Mouse (Mus musculus): ENCODE data around the gene Magi2.

The Magi2 gene

GRCm38 (mm10) chr5:20362154-20362553, 1135.3 kb downstream of the Magi2 start:
- no peak for DNase-seq (ENCODE audit: low spot score)

DNA sequence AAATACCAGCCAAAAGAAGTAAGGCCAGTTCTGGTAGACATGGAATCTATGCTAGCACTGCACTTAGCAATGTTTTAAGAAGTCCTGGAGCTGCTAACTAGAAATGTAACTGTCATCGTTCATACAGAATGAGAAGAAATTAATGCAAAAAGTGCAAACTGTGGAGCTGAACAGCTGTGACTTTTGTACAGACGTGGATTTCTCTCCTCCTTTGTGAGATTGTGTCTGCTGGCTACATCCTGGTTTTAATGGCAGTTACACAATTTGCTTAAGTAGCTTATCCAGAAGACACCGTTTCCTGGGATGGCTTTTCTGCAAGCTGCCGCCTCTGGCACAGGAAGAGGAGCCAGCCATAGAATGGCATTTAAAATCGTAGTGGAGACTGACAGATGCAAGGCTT, 1136.4 kb downstream of the Magi2 start:
- no peak for DNase-seq (ENCODE audit: low spot score)

- no peak for DNase-seq (ENCODE audit: low spot score)
Measured at GRCm38 (mm10) chr5:20373586-20373985, 1146.8 kb downstream of the Magi2 start.

DNA sequence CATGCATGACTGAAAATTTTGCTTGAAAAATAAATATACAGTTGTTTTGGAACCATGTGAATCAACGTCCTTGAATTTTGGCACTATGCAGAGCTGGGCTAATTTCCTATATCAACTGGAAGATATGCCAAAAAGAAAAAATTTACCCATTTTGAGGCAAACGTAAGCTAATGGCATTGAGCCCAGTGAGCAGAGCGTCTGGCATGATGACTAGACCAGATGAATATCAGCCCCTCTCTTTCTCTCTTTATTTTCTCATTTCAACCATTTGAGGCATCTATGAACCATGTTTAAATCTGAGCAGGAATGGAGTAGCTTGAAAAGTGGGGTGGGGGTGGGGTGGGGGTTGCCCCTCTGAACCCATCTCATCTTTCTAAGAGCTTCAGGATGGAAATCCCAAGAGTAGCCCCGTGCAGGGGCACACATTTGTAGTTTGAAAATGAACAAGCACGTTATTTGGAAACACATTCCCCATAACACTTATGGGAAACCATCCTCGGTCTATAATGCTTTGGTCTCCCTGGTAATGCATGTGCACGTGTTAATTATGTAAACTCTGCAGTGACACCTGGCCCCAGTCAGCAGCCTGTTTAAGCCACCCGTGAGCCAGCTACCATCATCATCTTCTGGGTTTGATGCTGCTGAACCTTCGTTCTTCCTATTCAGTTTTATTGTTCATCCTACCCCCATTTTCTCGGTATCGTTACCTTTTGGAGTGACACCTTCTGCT, 1151.4 kb downstream of the Magi2 start:
- no peak for DNase-seq (ENCODE audit: low spot score)

- DNase-seq (ENCODE audit: low spot score), result no peak
Measured at GRCm38 (mm10) chr5:20404533-20404932, 1177.7 kb downstream of the Magi2 start.

DNA sequence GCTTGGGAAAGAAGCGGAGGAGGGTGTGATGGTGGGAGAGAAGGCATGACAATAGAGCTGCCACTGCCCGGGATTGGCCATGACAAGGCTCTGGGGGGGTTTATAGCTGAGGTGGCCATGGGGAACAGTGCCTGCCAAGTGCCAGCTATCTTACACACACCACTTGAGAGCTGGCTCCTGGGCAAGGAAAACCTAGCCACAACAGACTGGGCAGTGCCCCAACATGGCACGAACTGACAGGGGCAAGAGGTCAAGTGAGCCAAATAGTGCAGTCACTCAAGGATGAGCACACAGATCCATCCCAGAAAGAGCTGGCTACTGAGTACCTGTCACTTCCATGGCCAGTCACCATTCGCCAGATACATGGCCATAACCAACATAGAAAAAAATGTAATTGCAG, 1179.8 kb downstream of the Magi2 start:
- DNase-seq (ENCODE audit: low spot score), result no peak

DNA sequence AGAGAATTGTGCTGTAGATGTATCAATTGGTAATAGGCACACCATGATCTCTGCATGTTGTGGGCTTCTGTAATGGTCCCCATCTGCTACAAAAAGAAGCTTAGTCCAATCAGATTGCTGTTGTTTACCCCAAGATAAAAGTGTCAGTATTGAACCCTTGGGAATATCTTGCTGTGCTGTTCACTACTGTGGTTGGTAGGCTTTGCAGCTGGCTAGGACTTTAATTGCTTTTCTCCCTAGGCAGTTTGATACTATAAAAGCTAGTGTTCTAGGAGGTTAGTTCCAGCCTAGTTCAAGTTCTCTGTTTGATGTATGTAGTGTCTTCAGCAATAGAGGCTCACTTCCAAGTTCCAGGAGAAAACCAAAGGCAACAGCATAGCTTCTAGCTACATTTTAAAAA, 1188.5 kb downstream of the Magi2 start:
- no peak for DNase-seq (ENCODE audit: low spot score)

DNA sequence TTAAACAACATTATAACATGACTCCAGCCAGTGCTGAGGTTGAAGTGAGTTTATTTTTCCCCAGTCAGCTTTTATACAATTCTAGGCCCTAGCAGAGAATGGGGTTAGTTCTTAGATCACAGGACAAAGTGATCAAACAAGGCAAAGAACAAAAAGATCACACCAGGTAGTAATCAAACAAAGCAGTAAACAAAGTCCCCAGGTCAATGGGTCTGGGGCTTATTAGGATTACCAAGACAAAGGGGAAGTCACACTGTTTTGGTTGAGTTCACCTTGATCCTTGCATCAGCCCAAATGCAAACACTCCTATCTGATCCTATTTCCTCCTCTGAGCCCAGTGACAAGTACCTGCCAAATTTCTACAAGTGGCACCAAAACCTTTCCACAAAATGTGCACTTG, 1190.5 kb downstream of the Magi2 start:
- no peak for DNase-seq (ENCODE audit: low spot score)

GRCm38 (mm10) chr5:20432148-20432813, 1205.4 kb downstream of the Magi2 start:
- DNase-seq (ENCODE audit: low spot score), result no peak

DNA sequence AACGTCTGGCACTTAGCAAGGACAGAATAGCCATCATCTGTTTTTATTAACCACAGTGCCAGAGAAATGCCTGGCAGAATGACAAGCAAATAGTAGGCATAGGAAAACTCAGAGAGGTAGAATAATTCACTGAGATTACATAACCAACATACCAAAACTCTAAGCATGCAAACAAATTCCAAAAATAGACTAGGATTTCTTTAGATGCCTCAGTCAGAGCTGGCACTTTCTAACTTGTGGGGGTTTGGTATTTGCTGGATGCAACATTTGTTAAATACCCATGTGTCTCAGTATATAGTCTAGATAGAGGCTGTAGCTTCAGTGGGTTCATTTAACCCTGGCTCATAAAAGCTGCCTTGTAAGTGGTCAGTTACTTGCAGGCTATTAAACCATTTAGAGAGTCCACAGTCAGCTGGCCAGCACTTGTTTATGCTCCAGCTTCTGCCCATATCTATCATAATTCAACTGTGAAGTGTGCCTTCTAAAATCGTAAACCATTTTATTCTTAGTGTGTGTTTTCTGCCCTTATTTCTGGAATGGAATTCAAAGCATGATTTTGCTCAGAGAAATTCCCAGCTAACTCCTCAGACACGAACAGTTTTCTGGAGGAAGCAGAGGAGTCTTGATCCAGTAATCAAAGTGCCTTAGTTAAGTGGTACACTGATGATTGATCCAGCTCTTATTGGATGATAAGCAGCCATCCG, 1219.8 kb downstream of the Magi2 start:
- no peak for DNase-seq (ENCODE audit: low spot score)

DNA sequence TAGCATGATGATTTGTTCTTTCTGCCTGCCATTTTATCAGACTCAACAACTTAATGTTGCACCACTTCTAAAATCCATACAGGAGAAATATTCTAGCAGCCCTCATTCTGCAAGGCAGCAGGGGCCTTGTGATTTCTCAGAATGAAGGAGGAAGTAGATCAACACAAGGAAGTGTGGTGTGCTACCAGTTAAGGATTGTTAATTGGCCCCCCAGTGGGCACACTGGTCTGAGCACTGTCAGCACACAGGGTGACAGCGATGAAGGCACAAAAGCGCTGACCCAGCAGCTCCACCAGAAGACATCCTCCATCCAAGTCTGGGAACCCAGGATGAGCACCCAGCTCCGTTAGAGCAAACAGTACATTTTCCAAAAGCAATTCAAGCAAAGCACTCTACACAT, 1229.3 kb downstream of the Magi2 start:
- no peak for DNase-seq (ENCODE audit: low spot score)

DNA sequence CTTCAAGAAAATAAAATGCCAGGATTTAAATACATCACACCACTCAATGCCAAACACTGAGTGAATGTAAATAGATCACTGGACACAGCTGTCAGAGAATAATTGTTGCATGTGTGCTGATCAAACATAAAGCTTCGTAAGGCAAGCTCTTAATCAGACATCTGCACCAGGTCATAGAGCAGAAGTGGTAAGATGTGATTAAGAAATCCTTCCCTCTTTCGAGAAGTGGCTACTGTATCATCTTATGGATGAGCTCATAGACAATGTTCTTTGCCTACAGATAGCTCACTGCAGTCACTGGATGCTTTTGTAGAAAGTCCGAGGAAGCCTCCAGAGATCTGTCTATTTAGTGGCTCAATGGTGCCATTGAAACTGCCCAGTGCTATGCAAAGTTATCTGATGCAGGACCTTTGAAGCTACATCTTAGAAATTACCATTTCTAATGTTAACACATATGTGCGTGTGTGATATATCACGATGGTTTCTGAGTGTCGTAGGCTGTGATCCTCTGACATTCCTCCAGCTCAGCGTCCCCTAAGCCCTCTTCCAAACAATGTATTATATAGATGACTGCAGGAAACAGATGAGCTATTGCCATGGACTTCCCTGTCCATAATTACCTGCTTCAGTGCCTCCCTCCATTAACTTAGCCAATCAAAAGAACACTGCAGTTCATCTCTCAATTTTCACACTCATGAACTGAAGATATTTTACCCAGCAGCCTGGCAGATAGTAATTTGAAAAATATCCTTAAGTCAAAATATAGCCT, 1231.1 kb downstream of the Magi2 start:
- no peak for DNase-seq (ENCODE audit: low spot score)

- DNase-seq (ENCODE audit: low spot score), result no peak
Measured at GRCm38 (mm10) chr5:20461709-20462108, 1234.9 kb downstream of the Magi2 start.

GRCm38 (mm10) chr5:20462376-20462775, 1235.5 kb downstream of the Magi2 start:
- DNase-seq (ENCODE audit: low spot score), result no peak

DNA sequence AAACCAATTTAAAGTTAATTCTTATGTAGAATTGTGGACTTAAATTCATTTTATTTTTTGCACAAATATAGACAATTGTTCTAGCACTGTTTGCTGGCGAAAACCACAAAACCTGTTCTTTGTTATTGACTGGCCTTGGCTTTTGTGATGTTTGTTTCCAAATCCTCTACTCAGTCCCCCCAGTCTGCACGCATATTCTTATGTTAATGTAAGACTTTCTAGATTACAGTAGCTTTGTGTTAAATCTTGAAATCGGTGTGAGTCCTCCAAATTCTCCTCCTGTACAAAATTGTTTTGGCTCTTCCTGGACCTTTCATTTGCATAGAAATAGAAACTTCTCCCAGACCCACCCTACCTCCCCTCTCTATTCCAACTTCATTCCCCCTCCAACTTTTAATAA, 1242.9 kb downstream of the Magi2 start:
- no peak for DNase-seq (ENCODE audit: low spot score)

DNA sequence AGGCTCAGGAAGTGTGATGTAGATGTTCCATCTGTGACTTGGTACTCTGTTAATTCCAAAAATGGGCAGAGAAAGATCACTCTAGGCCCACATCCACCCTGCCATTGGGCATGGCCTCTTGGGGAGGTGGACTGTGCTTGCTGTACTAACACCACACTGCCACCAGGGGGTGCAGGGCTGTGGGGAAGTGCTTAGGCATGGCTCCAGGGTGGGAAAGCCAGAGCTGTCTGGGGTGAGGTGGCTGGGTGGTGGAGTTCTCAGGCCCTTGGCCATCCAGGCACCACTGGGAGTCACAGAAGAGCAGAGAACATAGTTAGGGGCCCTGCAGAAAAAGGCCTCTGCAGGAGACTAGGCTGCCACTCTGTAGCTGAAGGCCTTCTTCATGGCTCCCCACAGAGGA, 1243.6 kb downstream of the Magi2 start:
- peak; percentile 1 for DNase-seq (ENCODE audit: low spot score)

DNA sequence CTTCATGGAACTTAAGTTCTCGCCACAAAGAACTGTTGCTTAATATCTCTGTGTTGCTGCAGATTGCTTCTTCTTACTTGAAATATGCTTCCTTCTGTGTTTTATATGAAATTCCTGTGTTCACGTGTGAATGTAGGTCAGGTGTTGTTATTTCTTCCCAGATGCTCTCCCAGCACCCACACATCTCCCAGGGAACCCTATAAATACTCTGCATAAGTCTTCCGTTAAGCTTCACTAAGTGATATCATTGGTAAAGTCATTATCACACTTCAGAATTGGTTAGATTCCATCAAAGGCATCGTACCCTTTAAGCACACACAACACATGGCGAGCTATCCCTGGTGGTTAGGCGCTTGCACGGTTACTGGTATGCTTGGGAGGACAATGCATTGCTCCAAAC, 1257.7 kb downstream of the Magi2 start:
- DNase-seq (ENCODE audit: low spot score), result no peak

DNA sequence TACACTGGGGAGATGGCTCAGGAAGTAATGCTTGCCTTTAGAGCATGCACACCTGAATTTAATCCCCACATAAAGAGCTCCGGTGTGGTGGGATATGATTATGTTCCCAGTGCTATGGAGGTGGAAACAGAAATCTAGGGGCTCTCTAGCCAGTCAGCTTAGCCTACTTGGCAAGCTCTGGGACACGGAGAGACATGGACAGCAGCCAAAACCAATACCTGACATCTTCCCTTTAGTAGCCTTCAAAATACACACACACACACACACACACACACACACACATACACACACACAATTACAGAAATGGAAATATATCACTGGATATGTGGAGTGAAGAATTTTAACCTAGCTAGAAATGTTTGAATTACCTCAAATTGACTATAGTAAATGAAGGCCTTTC, 1265.1 kb downstream of the Magi2 start:
- no peak for DNase-seq (ENCODE audit: low spot score)

DNA sequence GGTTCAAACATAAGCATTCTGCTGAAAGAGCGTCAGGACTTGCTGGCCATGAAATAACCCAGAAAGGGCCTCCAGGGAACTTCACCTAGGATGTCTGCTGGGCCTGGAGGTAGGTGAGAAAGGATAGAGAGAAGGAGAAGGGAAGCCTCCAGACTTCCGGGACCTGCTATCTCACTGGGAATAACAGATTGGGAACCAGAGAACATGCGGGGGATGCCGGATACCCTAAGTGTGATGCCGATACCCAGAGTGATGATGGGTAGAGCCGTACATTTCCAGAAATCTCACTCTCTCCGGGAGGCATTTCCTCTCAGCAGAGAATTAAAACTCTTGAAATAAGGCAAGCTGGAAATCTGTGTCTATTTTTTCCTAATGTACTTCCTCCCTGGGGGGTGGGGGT, 1265.8 kb downstream of the Magi2 start:
- DNase-seq (ENCODE audit: low spot score), result no peak

- no peak for DNase-seq (ENCODE audit: low spot score)
Measured at GRCm38 (mm10) chr5:20494010-20494409, 1267.2 kb downstream of the Magi2 start.

DNA sequence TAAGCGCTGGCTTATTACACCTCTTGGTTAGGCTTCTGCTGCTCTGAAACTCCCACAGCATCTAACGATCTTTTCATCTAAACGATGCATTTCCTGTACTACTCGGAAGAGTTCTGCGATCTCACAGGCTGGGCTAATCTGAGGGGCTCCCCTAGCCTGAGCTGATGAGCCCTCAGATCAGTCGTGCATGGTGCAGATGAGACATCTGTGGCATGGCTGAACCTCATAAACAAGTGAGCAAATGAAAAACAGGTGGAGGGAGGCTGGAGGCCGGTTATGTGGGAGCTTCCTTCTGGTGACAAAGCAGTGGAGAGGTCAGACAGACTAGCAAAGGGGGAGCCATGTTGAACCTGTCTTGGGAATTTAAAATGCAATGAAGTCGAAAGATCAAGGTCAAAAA, 1270.1 kb downstream of the Magi2 start:
- no peak for DNase-seq (ENCODE audit: low spot score)

GRCm38 (mm10) chr5:20499031-20499600, 1272.3 kb downstream of the Magi2 start:
- DNase-seq (ENCODE audit: low spot score), result no peak

Data from ovary, postnatal 14 days (tissue).